Mouse (Mus musculus) left cerebral cortex, adult 11 months (tissue): ENCODE measurements around the gene Usp16.
"Not testable (repeated sequence)": the region's sequence is repeated elsewhere in the genome, so short reads cannot be mapped to it uniquely, and the experiment has no call there.

Experiments
- DNase-seq: peaks from one replicate; pipeline ENCODE4 v3.0.0; 2022; ENCODE audit warnings: low spot score

Gene Usp16

GRCm38 (mm10) chr16:87486739-87487138 lies 32.2 kb downstream of the Usp16 start:
- no peak for DNase-seq

DNA sequence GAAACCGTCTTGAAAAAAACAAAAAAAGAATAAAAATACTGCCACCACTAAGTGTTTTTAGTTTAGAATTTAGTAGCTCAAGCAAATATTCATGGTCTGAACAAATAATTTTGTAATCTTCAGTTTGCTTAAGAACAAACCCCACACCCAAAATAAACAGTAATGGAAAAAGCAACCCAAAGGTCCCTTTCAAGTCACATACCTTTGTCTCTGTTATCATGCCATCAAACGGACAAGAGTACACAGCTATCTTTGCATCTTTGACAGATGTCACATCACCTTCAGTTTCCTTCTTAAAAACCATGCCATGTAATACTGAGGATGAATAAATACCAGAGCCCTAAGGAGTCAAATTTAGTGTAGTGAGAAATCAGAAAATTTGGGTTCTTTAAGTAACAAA lies 34.1 kb downstream of the Usp16 start:
- DNase-seq = no peak

DNA sequence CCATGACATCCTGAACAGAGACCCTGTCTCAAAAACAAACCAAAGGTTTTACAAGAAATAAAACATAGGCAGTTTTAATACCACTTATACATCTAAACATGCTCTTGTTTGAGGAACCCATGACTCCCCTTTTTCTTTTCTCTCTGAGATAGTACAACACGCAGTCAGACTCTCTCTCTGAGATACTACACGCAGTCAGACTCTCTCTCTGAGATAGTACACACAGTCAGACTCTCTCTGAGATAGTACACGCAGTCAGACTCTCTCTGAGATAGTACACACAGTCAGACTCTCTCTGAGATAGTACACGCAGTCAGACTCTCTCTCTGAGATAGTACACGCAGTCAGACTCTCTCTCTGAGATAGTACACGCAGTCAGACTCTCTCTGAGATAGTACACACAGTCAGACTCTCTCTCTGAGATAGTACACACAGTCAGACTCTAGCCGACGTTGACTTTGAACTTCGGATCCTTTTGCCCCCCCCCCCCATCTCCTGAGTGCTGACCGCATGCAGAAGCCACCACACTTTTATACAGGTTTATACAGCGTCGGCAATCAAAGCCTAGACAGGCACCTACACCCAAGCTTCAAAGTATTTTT lies 37.8 kb downstream of the Usp16 start:
- not testable (repeated sequence) for DNase-seq

- DNase-seq = no peak
Measured at GRCm38 (mm10) chr16:87494955-87495655, 40.6 kb downstream of the Usp16 start.

GRCm38 (mm10) chr16:87495716-87496447 lies 41.4 kb downstream of the Usp16 start, which contains the start of gene Cct8:
Gene Cct8, minus strand, starts transcription at chr16:87495873.
- DNase-seq = peak; percentile 94

- no peak for DNase-seq
Measured at GRCm38 (mm10) chr16:87496728-87497127, 42.2 kb downstream of the Usp16 start.

- DNase-seq = no peak
Measured at GRCm38 (mm10) chr16:87497171-87497570, 42.7 kb downstream of the Usp16 start.

DNA sequence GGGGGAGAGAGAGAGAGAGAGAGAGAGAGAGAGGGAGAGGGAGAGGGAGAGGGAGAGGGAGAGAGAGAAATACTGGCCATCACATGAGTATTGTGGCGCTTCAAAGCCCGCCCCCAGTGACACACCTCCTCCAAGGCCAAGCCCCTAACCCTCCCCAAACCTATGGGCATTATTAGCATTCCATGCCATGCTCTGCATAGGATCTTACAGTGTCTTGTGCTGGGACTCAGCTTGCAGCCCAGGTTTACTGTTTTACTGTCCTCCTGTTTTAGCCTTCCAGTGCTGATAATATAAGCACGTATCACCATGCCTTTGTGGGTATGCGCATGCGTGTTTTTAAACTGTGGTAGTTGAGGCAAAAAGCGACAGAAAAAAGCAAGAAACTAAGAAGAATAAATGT lies 45.1 kb downstream of the Usp16 start:
- DNase-seq = no peak

GRCm38 (mm10) chr16:87501304-87502078 lies 47.0 kb downstream of the Usp16 start:
- DNase-seq = no peak

DNA sequence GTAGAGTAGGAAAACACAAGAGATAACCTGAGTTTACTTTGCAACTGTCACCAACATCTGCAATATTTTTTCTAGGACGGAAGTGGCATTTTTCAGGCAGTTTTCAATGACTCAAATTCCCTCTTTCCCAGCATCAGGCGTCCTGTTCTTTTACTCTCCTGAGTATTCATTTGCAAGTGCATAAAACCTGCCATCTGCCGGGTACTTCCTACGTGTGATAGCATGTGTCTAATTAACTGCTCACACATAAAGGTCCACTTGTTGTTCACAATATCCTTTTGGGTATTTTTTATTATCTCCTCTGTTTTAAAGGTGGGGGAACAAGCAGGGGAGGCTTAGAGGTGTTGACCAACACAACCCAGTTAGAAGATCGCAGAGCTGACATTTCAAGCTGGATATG lies 57.2 kb downstream of the Usp16 start:
- no peak for DNase-seq

DNA sequence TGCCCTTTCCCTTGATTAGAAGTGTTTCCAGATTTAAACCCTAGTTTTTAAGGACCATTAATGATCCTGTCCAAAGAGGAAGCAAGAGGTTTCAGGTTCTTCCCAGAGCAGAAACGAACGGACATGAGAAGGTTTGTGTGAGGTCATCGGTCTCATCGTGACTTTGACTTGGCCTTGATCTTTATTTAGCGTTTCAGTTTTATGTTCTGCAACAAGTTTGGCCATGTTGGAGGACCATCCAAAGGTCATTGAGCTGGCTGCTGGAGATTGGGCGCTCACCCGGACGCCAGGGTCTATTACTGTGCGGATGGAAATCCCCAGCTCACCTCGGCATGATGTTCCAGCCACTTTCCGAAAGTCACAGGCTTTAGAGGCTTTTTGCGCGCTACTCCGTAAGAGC lies 57.8 kb downstream of the Usp16 start:
- no peak for DNase-seq

GRCm38 (mm10) chr16:87524228-87524627 lies 69.7 kb downstream of the Usp16 start:
- no peak for DNase-seq

DNA sequence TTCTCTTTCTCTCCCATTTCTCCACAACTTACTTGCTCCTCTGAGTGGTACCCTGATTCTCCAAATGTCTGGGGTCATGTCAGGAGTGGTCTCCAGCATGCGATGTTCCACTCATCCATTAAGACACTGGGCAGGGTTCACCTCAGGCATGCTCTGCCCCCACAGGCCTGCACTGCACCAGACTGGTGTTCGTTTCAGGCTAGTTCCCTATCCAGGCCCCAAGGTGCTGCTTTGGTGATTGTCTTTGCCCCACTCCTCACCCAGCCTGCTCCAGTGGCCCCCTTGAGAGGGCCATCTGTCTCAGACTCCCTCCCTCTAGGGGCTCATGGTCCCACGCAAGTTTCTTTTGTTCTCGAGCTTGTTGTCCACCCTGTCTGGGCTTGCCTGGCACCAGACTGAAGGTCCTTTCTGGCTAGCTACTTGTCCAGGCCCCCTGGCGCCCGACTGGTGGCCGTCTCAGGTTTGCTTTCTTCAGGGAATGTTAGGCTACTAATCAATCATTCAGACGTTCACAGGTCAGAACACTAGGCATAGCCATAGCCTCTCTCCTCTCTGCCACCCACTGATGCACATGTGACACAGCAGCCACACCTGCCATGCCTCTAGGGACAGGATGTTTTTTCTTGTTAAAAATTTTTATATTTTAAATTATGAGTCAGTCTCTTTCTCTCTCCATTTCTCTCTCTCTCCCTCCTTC lies 73.2 kb downstream of the Usp16 start:
- DNase-seq = no peak

DNA sequence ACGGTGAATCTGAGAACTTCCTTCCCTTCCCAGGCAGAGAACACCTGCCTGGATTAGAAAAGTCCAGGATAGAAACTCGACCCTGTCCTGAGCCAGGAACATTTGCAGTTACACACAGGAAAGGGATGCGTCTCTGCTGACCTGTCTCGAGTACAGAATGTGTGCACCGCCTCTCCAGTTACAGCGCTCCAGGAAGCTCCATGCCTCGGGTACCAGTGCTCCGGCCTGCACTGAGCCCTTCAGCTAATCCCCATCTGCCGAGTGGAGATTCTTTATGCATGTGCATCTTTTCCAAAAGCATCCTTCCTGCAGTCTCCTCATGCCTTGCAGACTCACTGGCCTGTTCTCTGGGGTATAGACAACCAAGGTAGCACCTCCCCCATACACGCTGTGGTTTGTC lies 74.3 kb downstream of the Usp16 start:
- DNase-seq = no peak
